ENCODE assay signal across 9 mouse cellular contexts in the genomic region with DNA sequence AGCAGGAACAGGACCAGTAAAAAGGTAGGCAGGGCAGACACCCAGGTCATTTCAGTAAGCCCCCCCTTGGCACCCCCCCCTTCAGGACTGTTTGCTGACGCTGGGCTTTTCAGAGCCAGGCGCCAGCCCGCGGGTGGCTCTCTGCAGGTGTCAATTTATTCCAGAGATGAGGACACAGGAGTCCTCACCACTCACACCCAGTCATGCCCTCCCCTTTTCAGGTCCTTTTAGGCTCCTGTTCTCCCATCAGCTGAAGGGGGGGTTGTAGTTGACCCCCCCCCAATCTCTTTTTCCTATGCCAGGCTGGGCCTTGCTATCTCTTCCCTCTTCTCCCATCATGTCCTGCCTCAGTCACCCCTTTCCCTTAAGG. TPM values are rescaled to one million over a fixed set of nuclear protein-coding genes. Genes with fewer than 3 reads are reported as not detected.
DNase-seq lines count a peak whose midpoint lies in the region; ATAC-seq and TF ChIP-seq lines count a peak whose summit lies in the region.
"Had no signal": no experiment of that assay in that cellular context is flagged by ENCODE, and none has a peak within 500 bp of the region (broad histone marks: within the 10 kb centered on the region; RNA-seq: fewer than 3 reads in every experiment).

No protein-coding gene starts in this region.

- H3K4me2 ChIP-seq in heart, embryonic 11.5 days: peak overlapping the region; percentile 91
- H3K4me2 ChIP-seq in hindbrain, embryonic 12.5 days (replicated peaks): peak overlapping the region; percentile 97
- H3K4me2 ChIP-seq in midbrain, embryonic 14.5 days (ENCODE audit: low read length): peak overlapping the region; percentile 99

- no peaks in the 10 kb centered on the region for H3K9me3 ChIP-seq in heart, embryonic 11.5 days (replicated peaks; ENCODE audit: control insufficient read depth, low read length)
- no peaks in the 10 kb centered on the region for H3K9me3 ChIP-seq in hindbrain, embryonic 12.5 days (replicated peaks)
- H3K9me3 ChIP-seq in midbrain, embryonic 14.5 days (ENCODE audit: control insufficient read depth, low read length): no peaks in the 10 kb centered on the region

- DNase-seq in heart, adult 2 months: no peak
- DNase-seq in brain, embryonic 14.5 days (ENCODE audit: low read depth): peak; percentile 31
- DNase-seq in midbrain, embryonic 14.5 days: peak; percentile 29
- DNase-seq in yolk sac, embryonic 10.5 days (ENCODE audit: low spot score): no peak
- DNase-seq in cerebellum, adult 9-10 months: no peak
- no peak for DNase-seq in adrenal gland, postnatal 14 days

- no peak for TF ChIP-seq CTCF in heart, adult 2 months (IDR thresholded peaks at IDR 0.05)
- TF ChIP-seq CTCF in brain, embryonic 14.5 days (IDR thresholded peaks at IDR 0.05; ENCODE audit: borderline replicate concordance, extremely low read depth, insufficient read depth, insufficient read length): no peak

- no peaks in the 10 kb centered on the region for H3K36me3 ChIP-seq in heart, embryonic 11.5 days (ENCODE audit: control insufficient read depth, insufficient read depth, low read length)
- H3K36me3 ChIP-seq in heart, adult 2 months (ENCODE audit: control insufficient read depth, insufficient read depth, low read length): peaks cover 2% of the 10 kb centered on the region; the same call in 1 of the 2 replicates
- H3K36me3 ChIP-seq in hindbrain, embryonic 12.5 days: peaks cover 30% of the 10 kb centered on the region
- peaks cover 29% of the 10 kb centered on the region for H3K36me3 ChIP-seq in midbrain, embryonic 14.5 days (ENCODE audit: control insufficient read depth, insufficient read depth, low read length)

- H3K4me1 ChIP-seq in heart, embryonic 11.5 days (ENCODE audit: control insufficient read depth, insufficient read depth, low read length): peaks cover 33% of the 10 kb centered on the region
- H3K4me1 ChIP-seq in heart, adult 2 months (ENCODE audit: control insufficient read depth, insufficient read depth, low read length): peaks cover 2% of the 10 kb centered on the region
- peaks cover 44% of the 10 kb centered on the region for H3K4me1 ChIP-seq in hindbrain, embryonic 12.5 days
- peaks cover 34% of the 10 kb centered on the region for H3K4me1 ChIP-seq in midbrain, embryonic 14.5 days (ENCODE audit: control insufficient read depth, insufficient read depth, low read length)

- H3K27me3 ChIP-seq in heart, embryonic 11.5 days (ENCODE audit: control insufficient read depth, insufficient read depth, low read length): peaks cover 47% of the 10 kb centered on the region
- H3K27me3 ChIP-seq in heart, adult 2 months (ENCODE audit: control insufficient read depth, insufficient read depth, low read length): no peaks in the 10 kb centered on the region; the same call in 1 of the 2 replicates
- H3K27me3 ChIP-seq in hindbrain, embryonic 12.5 days: peaks cover 12% of the 10 kb centered on the region; the same call in 1 of the 2 replicates
- no peaks in the 10 kb centered on the region for H3K27me3 ChIP-seq in midbrain, embryonic 14.5 days (ENCODE audit: control insufficient read depth, insufficient read depth, low read length)

- no peak for TF ChIP-seq POLR2A in heart, adult 2 months (IDR thresholded peaks at IDR 0.05; ENCODE audit: insufficient read depth, low read depth, low read length)
- no peak for TF ChIP-seq POLR2A in brain, embryonic 14.5 days (IDR thresholded peaks at IDR 0.05; ENCODE audit: borderline replicate concordance, extremely low read depth, insufficient read depth, insufficient read length, poor library complexity, severe bottlenecking)

- no peaks in the 10 kb centered on the region for H3K79me2 ChIP-seq in heart, adult 2 months (replicated peaks; ENCODE audit: control insufficient read depth, insufficient read depth, low read length)

- WGBS in heart, embryonic 11.5 days (ENCODE audit: insufficient replicate concordance): 8% methylated on average over 4 of the region's 4 CpGs
- WGBS in heart, adult 2 months: 39% methylated on average over 4 of the region's 4 CpGs
- WGBS in hindbrain, embryonic 12.5 days: 2% methylated on average over 4 of the region's 4 CpGs
- 2% methylated on average over 4 of the region's 4 CpGs for WGBS in midbrain, embryonic 14.5 days

- no peak for TF ChIP-seq EP300 in heart, adult 2 months (IDR thresholded peaks at IDR 0.05; ENCODE audit: insufficient read depth, low read depth, low read length)

- no peak overlapping the region for H3K9ac ChIP-seq in heart, embryonic 11.5 days (ENCODE audit: low read depth, low read length)
- H3K9ac ChIP-seq in heart, adult 2 months (ENCODE audit: low read depth, low read length): no peak overlapping the region
- H3K9ac ChIP-seq in hindbrain, embryonic 12.5 days: peak overlapping the region; percentile 98
- H3K9ac ChIP-seq in midbrain, embryonic 14.5 days (replicated peaks; ENCODE audit: low read length): peak overlapping the region; percentile 95
- H3K9ac ChIP-seq: liver, embryonic 14.5 days had no signal

- peak overlapping the region; percentile 70; the same call in 1 of the 2 replicates for H3K4me3 ChIP-seq in heart, embryonic 11.5 days (ENCODE audit: low read depth, low read length)
- no peak overlapping the region for H3K4me3 ChIP-seq in heart, adult 2 months
- peak overlapping the region; percentile 88 for H3K4me3 ChIP-seq in hindbrain, embryonic 12.5 days
- H3K4me3 ChIP-seq in midbrain, embryonic 14.5 days (replicated peaks; ENCODE audit: low read depth, low read length): peak overlapping the region; percentile 94

- H3K27ac ChIP-seq in heart, embryonic 11.5 days (ENCODE audit: low read depth, low read length): no peak overlapping the region
- H3K27ac ChIP-seq in heart, adult 2 months: no peak overlapping the region
- peak overlapping the region; percentile 97 for H3K27ac ChIP-seq in hindbrain, embryonic 12.5 days
- peak overlapping the region; percentile 96 for H3K27ac ChIP-seq in midbrain, embryonic 14.5 days (replicated peaks; ENCODE audit: low read depth, low read length)
- H3K27ac ChIP-seq: liver, embryonic 14.5 days had no signal

- intact Hi-C loops in heart, adult 2 months (cut with DNase I): loop anchor here (2.0 kb wide), 2 partner anchors 33 to 43 kb away; partner anchors contain the start of gene Tmem95

- no peak for ATAC-seq in heart, embryonic 11.5 days (replicated peaks; ENCODE audit: insufficient number of reproducible peaks, low FRiP score, low TSS enrichment)
- no peak for ATAC-seq in hindbrain, embryonic 12.5 days (ENCODE audit: low FRiP score)
- ATAC-seq in midbrain, embryonic 14.5 days (ENCODE audit: low FRiP score, low TSS enrichment): no peak

RNA-seq across cellular contexts. Expression of gene Nlgn2, which starts 1.6 kb away (rescaled TPM):
- polyA plus RNA-seq in heart, embryonic 11.5 days (2014; fragmentation: Nextera tagmentation; extraction: Ambion mirVana): 3.1 and 3.3 TPM in 2 replicates
- 1 to 10 TPM; 3.4 to 5.0 TPM for total RNA-seq in heart, adult 2 months (2021)
- 6.0 and 6.7 TPM in 2 replicates for polyA plus RNA-seq in heart, adult 2 months (2012; rRNA removed)
- polyA plus RNA-seq in brain, embryonic 14.5 days (2012; rRNA removed): 123 and 183 TPM in 2 replicates
- 14.7 and 14.9 TPM in 2 replicates for polyA plus RNA-seq in hindbrain, embryonic 12.5 days (2016; fragmentation: Nextera tagmentation; extraction: Ambion mirVana)
- 25.1 and 32.4 TPM in 2 replicates for polyA plus RNA-seq in midbrain, embryonic 14.5 days (2014; fragmentation: Nextera tagmentation; extraction: Ambion mirVana)
- total RNA-seq in adrenal gland, postnatal 14 days (2021): 17.6 and 20.6 TPM in 2 replicates

RNA-seq across cellular contexts. Expression of gene Tmem256, which starts 2.4 kb away (rescaled TPM):
- polyA plus RNA-seq in heart, embryonic 11.5 days (2014; fragmentation: Nextera tagmentation; extraction: Ambion mirVana): 321 and 331 TPM in 2 replicates
- 100 to 1,000 TPM; 214 to 254 TPM for total RNA-seq in heart, adult 2 months (2021)
- polyA plus RNA-seq in heart, adult 2 months (2012; rRNA removed): 308 and 350 TPM in 2 replicates
- 167 and 271 TPM in 2 replicates for polyA plus RNA-seq in brain, embryonic 14.5 days (2012; rRNA removed)
- 268 and 314 TPM in 2 replicates for polyA plus RNA-seq in hindbrain, embryonic 12.5 days (2016; fragmentation: Nextera tagmentation; extraction: Ambion mirVana)
- 313 and 417 TPM in 2 replicates for polyA plus RNA-seq in midbrain, embryonic 14.5 days (2014; fragmentation: Nextera tagmentation; extraction: Ambion mirVana)
- 114 and 128 TPM in 2 replicates for total RNA-seq in adrenal gland, postnatal 14 days (2021)

RNA-seq across cellular contexts. Expression of gene Plscr3, which starts 10.2 kb away (rescaled TPM):
- polyA plus RNA-seq in heart, embryonic 11.5 days (2014; fragmentation: Nextera tagmentation; extraction: Ambion mirVana): 65.9 and 75.2 TPM in 2 replicates
- 10 to 100 TPM; 21.2 to 22.4 TPM for total RNA-seq in heart, adult 2 months (2021)
- 45.3 and 48.3 TPM in 2 replicates for polyA plus RNA-seq in heart, adult 2 months (2012; rRNA removed)
- 86.3 and 105 TPM in 2 replicates for polyA plus RNA-seq in brain, embryonic 14.5 days (2012; rRNA removed)
- polyA plus RNA-seq in hindbrain, embryonic 12.5 days (2016; fragmentation: Nextera tagmentation; extraction: Ambion mirVana): 74.9 and 87.3 TPM in 2 replicates
- 41.3 and 51.9 TPM in 2 replicates for polyA plus RNA-seq in midbrain, embryonic 14.5 days (2014; fragmentation: Nextera tagmentation; extraction: Ambion mirVana)
- 50.5 and 51.3 TPM in 2 replicates for total RNA-seq in adrenal gland, postnatal 14 days (2021)

RNA-seq across cellular contexts. Expression of gene Spem1, which starts 14.0 kb away (rescaled TPM):
- polyA plus RNA-seq in heart, embryonic 11.5 days (2014; fragmentation: Nextera tagmentation; extraction: Ambion mirVana): not detected in 2 replicates
- total RNA-seq in heart, adult 2 months (2021): not detected
- 0.23 and 0.32 TPM in 2 replicates for polyA plus RNA-seq in heart, adult 2 months (2012; rRNA removed)
- polyA plus RNA-seq in brain, embryonic 14.5 days (2012; rRNA removed): 1.3 and 1.4 TPM in 2 replicates
- polyA plus RNA-seq in hindbrain, embryonic 12.5 days (2016; fragmentation: Nextera tagmentation; extraction: Ambion mirVana): 0.21 and 0.46 TPM in 2 replicates
- polyA plus RNA-seq in midbrain, embryonic 14.5 days (2014; fragmentation: Nextera tagmentation; extraction: Ambion mirVana): 0.49 and 0.85 TPM in 2 replicates
- total RNA-seq in adrenal gland, postnatal 14 days (2021): 0.38 TPM in 1 of 2 replicates, not detected in the other
- polyA plus RNA-seq: liver, embryonic 14.5 days had no signal

RNA-seq across cellular contexts. Expression of gene Spem2, which starts 17.7 kb away (rescaled TPM):
- polyA plus RNA-seq in heart, embryonic 11.5 days (2014; fragmentation: Nextera tagmentation; extraction: Ambion mirVana): not detected in 2 replicates
- total RNA-seq in heart, adult 2 months (2021): not detected
- polyA plus RNA-seq in heart, adult 2 months (2012; rRNA removed): 0.15 and 0.20 TPM in 2 replicates
- not detected in 2 replicates for polyA plus RNA-seq in brain, embryonic 14.5 days (2012; rRNA removed)
- 0.14 TPM in 1 of 2 replicates, not detected in the other for polyA plus RNA-seq in hindbrain, embryonic 12.5 days (2016; fragmentation: Nextera tagmentation; extraction: Ambion mirVana)
- polyA plus RNA-seq in midbrain, embryonic 14.5 days (2014; fragmentation: Nextera tagmentation; extraction: Ambion mirVana): not detected in 2 replicates
- total RNA-seq in adrenal gland, postnatal 14 days (2021): not detected in 2 replicates
- polyA plus RNA-seq: liver, embryonic 14.5 days had no signal

Comparison
In these comparisons a context has a peak if more than half of its experiments do, and no peak if none do; other contexts are left out.
1. H3K27ac ChIP-seq: peak in hindbrain, embryonic 12.5 days (single experiment) and midbrain, embryonic 14.5 days (single experiment); none in heart, embryonic 11.5 days (single experiment) and heart, adult 2 months (single experiment).
2. H3K9ac ChIP-seq: peak in hindbrain, embryonic 12.5 days (single experiment) and midbrain, embryonic 14.5 days (single experiment); none in heart, embryonic 11.5 days (single experiment) and heart, adult 2 months (single experiment).
3. DNase-seq: peak in brain, embryonic 14.5 days (single experiment) and midbrain, embryonic 14.5 days (single experiment); none in heart, adult 2 months (0 of 2), yolk sac, embryonic 10.5 days (single experiment), cerebellum, adult 9-10 months (single experiment) and adrenal gland, postnatal 14 days (single experiment).
4. Peak in every context shown above with its lines, with median percentiles within 50 percentile points of each other: H3K4me2 ChIP-seq.